Mouse (Mus musculus) erythroblast, embryonic 14.5 days (primary cell): Measurements from ENCODE around the gene Map3k7. TPM values are rescaled to one million over a fixed set of nuclear protein-coding genes. Genes with fewer than 3 reads are reported as not detected.
"Not testable (repeated sequence)": the region's sequence is repeated elsewhere in the genome, so short reads cannot be mapped to it uniquely, and the experiment has no call there.

Experiments used
- H3K27me3 ChIP-seq: 2 replicates; pipeline ENCODE4 v1.6.1; 2012; ENCODE audit warnings: inconsistent platforms; ENCODE audit not compliant: control insufficient read depth
- H3K36me3 ChIP-seq: 2 replicates; pipeline ENCODE4 v1.6.1; 2012; ENCODE audit warnings: mild to moderate bottlenecking, inconsistent platforms; ENCODE audit not compliant: control insufficient read depth
- H3K4me1 ChIP-seq: 2 replicates; pipeline ENCODE4 v1.6.1; 2012; ENCODE audit warnings: inconsistent platforms; ENCODE audit not compliant: control insufficient read depth
- H3K4me3 ChIP-seq: replicated peaks from 2 replicates; pipeline ENCODE3; 2012; ENCODE audit warnings: moderate library complexity, mild to moderate bottlenecking, inconsistent platforms
- H3K9me3 ChIP-seq: 2 replicates; pipeline ENCODE4 v1.6.1; 2012; ENCODE audit warnings: low read length, inconsistent platforms, mixed read lengths; ENCODE audit not compliant: control insufficient read depth
- GATA1 ChIP-seq: IDR thresholded peaks from 2 replicates; pipeline ENCODE4 v1.6.1; 2012; ENCODE audit warnings: low read length, inconsistent platforms, mixed read lengths
- TAL1 ChIP-seq: IDR thresholded peaks from 3 replicates; pipeline ENCODE4 v1.6.1; 2012; ENCODE audit warnings: low read length, inconsistent platforms, mixed read lengths
- polyA plus RNA-seq: library from polyadenylated mRNA; stranded (reverse); fragments of >175 nt; gene quantifications from 2 replicates; pipeline ENCODE4 v1.2.3, GENCODE M21; 2012

The Map3k7 gene
- polyA plus RNA-seq, 1 experiment, result 0.26 TPM

DNA sequence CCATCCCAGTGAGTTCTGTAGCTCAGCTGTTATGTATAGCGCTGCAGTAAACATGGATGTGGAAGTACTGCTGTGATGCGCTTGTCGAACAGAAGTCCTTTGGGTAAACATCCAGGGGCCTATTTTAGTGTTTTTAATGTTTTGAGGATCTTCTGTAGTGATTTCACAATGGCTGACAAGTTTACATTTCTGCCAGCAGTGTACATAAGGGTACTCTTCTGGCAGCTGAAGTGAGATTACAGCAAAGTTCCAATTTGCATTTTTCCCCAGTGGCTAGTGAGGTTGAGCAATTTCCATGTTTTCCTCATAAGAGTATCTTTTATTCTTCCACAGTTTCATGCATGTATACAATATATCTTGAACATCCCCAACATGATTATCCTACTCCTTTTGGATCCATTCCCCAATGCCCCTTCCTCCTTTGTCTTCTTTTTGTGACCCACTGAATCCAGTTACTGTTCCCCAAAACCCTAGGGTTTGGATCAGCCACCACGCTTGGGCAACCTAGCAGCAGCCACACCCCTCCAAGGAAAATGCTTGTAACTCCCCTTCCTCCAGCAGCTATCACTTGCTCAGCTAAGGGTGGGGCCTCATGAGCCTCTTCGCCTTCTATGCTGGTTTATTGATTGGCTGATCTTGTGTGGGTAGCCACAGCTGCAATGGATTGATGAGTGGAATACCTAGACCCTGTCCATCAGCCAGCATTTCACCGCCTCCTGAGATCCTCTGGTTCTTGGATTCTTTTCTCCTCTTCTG is 47.5 kb downstream of the Map3k7 start:
- peaks cover 75% of the 10 kb centered on the region for H3K36me3 ChIP-seq
- no peaks in the 10 kb centered on the region for H3K9me3 ChIP-seq
- H3K27me3 ChIP-seq, result no peaks in the 10 kb centered on the region
- TF ChIP-seq TAL1 (no peak), GATA1 (no peak)
- H3K4me3 ChIP-seq, result no peak overlapping the region
- peaks cover 3% of the 10 kb centered on the region; the same call in 1 of the 2 replicates for H3K4me1 ChIP-seq

- no peak for TF ChIP-seq TAL1
- no peak for TF ChIP-seq GATA1
- no peaks in the 10 kb centered on the region for H3K4me1 ChIP-seq
- no peaks in the 10 kb centered on the region for H3K9me3 ChIP-seq
- H3K27me3 ChIP-seq, result no peaks in the 10 kb centered on the region
- peaks cover 60% of the 10 kb centered on the region for H3K36me3 ChIP-seq
- H3K4me3 ChIP-seq, result no peak overlapping the region
Observed at GRCm38 (mm10) chr4:32021131-32021530, 57.2 kb downstream of the Map3k7 start.

- peaks cover 49% of the 10 kb centered on the region for H3K36me3 ChIP-seq
Observed at GRCm38 (mm10) chr4:32022321-32022720, 58.4 kb downstream of the Map3k7 start.

DNA sequence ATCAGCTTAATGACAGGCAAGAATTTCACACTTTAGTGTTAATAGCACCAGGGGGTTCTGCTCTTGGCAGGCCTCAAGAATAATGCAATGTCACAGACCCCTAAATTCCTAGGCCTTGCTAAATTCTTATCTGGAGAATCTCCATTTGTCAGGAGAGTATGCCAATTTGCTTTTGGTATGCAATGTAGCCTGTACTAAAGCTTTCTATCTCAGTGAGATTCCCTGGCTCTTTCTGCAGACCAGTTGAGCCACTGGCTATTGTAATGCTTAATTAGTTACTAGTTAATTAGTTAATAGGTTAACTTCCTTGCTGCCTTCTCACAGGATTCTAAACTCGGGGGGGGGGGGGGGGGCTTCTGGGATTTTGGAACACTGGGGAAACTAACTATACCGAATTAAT is 60.3 kb downstream of the Map3k7 start:
- not testable (repeated sequence) for H3K27me3 ChIP-seq, H3K4me1 ChIP-seq, H3K9me3 ChIP-seq, H3K4me3 ChIP-seq
- H3K36me3 ChIP-seq, result peaks cover 32% of the 10 kb centered on the region

More at GRCm38 (mm10) chr4:32022321-32022720, 58.4 kb downstream of the Map3k7 start:
- Histone ChIP-seq H3K27me3 (no peaks in the 10 kb centered on the region), H3K9me3 (no peaks in the 10 kb centered on the region), H3K4me1 (no peaks in the 10 kb centered on the region), H3K4me3 (no peak overlapping the region)
- no peak for TF ChIP-seq GATA1
- TF ChIP-seq TAL1, result no peak

DNA sequence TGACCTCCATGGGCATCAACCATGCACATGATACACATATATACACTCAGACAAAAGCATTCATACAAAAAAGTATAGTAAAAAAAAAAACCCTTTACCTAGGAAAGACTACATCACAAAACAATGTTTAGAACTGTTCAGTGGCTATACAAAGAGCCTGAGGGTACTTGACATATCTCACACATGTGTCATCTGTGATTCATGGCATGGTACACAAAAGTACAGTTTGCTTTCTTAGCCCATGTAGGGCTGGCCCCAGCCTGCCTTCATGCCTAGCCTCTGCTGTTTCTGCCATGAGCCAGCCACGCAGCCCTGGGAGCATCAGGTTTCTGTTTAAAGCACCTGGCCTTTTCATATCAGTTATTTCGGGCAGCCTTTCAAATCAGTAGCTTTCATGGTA is 61.2 kb downstream of the Map3k7 start:
- Histone ChIP-seq H3K36me3 (peaks cover 24% of the 10 kb centered on the region), H3K4me1 (no peaks in the 10 kb centered on the region), H3K9me3 (no peaks in the 10 kb centered on the region), H3K27me3 (no peaks in the 10 kb centered on the region), H3K4me3 (no peak overlapping the region)
- TF ChIP-seq GATA1 (no peak), TAL1 (no peak)

DNA sequence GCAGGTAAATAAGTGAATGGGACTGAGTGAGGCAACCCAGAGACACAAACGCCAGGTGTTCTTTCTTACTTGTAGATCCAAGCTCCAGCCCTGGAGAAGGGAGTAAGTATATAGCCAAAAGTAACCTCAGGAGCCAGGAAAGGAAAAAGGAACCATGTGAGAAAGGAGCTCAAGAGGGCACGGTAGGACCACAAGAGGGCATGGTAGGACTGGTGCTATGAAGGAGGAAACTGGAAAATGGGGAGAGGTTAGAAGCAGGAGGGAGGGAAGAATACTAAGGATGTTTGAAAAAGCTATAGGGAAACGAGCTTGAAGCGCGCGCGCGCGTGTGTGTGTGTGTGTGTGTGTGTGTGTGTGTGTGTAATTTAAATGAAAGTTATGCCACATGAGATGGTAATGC is 63.2 kb downstream of the Map3k7 start:
- Histone ChIP-seq H3K9me3 (no peaks in the 10 kb centered on the region), H3K27me3 (no peaks in the 10 kb centered on the region), H3K4me3 (no peak overlapping the region), H3K36me3 (peaks cover 8% of the 10 kb centered on the region), H3K4me1 (no peaks in the 10 kb centered on the region)
- no peak for TF ChIP-seq GATA1
- TF ChIP-seq TAL1, result no peak

DNA sequence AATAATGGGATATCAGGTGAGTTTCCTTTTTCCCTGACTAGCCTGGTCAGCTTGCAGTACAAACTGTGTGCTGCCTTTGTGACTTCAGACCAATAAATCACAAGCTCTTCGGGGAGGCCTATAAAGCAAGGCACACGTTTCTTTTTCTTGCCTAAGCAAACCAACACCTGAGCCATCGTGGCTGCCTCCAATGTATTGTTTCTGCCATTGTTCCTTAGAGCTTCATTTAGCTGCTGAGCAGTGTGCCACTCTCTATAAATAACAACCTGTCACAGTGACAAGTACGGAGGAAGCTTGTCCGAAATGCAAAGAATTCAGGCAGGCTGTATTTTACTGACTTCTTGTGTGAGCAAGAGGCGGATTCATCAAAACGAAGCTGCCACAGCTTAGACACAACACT is 73.4 kb downstream of the Map3k7 start:
- TF ChIP-seq GATA1 (no peak), TAL1 (no peak)

DNA sequence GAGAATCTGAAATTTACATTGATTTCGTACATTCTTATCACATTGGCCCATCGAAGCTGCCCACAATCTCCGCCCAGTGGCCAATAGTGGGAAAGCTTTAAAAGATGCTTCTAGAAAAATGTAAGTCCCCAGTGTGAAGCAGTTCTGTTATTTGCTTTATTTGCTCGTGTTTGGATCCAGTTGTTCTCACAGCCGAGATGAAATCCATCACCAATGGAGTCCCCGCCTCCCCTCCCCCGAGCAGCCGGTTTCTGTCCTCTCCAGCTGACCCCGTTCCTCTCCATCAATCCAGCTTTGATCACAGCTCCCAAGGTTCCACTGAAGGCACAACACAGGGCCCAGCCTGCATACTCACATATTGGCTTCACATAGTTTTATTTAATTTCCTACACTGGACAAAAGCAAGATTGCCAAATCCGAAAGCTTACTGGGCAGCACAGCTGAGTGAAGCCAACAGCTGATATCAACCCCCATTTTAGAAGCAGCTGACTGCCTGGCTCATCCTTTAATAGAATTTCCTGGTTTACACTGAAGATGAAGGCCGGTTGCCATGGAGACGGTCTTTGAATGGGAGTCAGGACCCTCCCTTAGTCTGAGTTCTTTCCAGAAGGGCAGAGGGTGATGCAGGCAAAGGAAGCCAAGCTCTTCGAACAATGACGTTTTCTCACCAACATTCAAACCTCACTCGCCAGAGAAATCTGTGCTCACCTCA is 78.0 kb downstream of the Map3k7 start:
- H3K4me1 ChIP-seq, result no peaks in the 10 kb centered on the region
- H3K36me3 ChIP-seq, result no peaks in the 10 kb centered on the region
- no peaks in the 10 kb centered on the region for H3K27me3 ChIP-seq
- TF ChIP-seq TAL1 (no peak), GATA1 (no peak)
- H3K9me3 ChIP-seq, result no peaks in the 10 kb centered on the region
- H3K4me3 ChIP-seq, result no peak overlapping the region

More for the DNA sequence above, 73.4 kb downstream of the Map3k7 start:
- Histone ChIP-seq H3K4me3 (no peak overlapping the region), H3K4me1 (no peaks in the 10 kb centered on the region), H3K9me3 (no peaks in the 10 kb centered on the region), H3K36me3 (no peaks in the 10 kb centered on the region), H3K27me3 (no peaks in the 10 kb centered on the region)

DNA sequence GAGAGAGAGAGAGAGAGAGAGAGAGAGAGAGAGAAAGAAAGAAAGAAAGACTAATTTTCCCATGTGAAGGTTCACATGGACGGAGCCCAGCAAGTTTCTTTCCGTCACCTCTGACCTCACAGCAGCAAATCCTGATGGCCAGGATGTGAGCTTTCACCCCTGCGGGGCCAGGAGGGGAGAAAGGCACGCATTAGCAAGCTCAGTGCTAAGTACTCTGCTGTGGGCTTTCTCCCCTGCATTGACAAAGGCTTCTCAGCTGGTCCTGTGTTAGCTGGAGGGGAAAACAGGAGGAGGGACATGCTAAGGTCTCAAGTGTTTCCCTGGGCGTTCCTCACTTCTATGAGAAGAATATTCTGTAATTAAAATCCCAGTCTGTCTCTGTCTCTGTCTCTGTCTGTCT is 81.3 kb downstream of the Map3k7 start:
- Histone ChIP-seq H3K27me3 (no peaks in the 10 kb centered on the region), H3K4me1 (no peaks in the 10 kb centered on the region), H3K4me3 (no peak overlapping the region), H3K36me3 (no peaks in the 10 kb centered on the region), H3K9me3 (no peaks in the 10 kb centered on the region)
- no peak for TF ChIP-seq GATA1
- TF ChIP-seq TAL1, result no peak
